Mouse (Mus musculus): Measurements from ENCODE around the gene Ppp1r9b. TPM values are rescaled to one million over a fixed set of nuclear protein-coding genes. Genes with fewer than 3 reads are reported as not detected.

Gene Ppp1r9b
- total RNA-seq, 2 experiments from 2014 or later = 993 to 1,036 TPM

GRCm38 (mm10) chr11:95043060-95043459, 52.2 kb downstream of the Ppp1r9b start:
- no peak for DNase-seq (ENCODE audit: low spot score in 2 of 2)

GRCm38 (mm10) chr11:95043608-95044007, 52.8 kb downstream of the Ppp1r9b start:
- no peak for DNase-seq (ENCODE audit: low spot score in 2 of 2)

- DNase-seq (ENCODE audit: low spot score in 2 of 2) = no peak
Observed at GRCm38 (mm10) chr11:95044185-95044870, 53.5 kb downstream of the Ppp1r9b start.

- DNase-seq (ENCODE audit: low spot score in 2 of 2) = peak in 1 of 2 experiments; percentile 68
Observed at GRCm38 (mm10) chr11:95046980-95047680, 56.3 kb downstream of the Ppp1r9b start.

GRCm38 (mm10) chr11:95053062-95053461, 62.2 kb downstream of the Ppp1r9b start:
- DNase-seq (ENCODE audit: low spot score in 2 of 2) = no peak

Other genes with a start within 250 kb of the Ppp1r9b start
- under 1 TPM in 1 of 2 experiments, not detected in 1; 0.37 TPM for gene Cdc34b, start 249.3 kb upstream of the Ppp1r9b start, total RNA-seq (2021)
- gene Tmem92, start 208.3 kb upstream of the Ppp1r9b start, total RNA-seq (2021) = not detected
- 1 to 10 TPM; 4.3 to 5.2 TPM for gene Col1a1, start 54.8 kb upstream of the Ppp1r9b start, total RNA-seq (2021)
- gene Hils1, start 23.4 kb upstream of the Ppp1r9b start, total RNA-seq (2021) = not detected
- under 1 TPM in 1 of 2 experiments, not detected in 1; 0.27 TPM for gene Sgca, start 14.7 kb upstream of the Ppp1r9b start, total RNA-seq (2021)
- gene Samd14, start 18.8 kb downstream of the Ppp1r9b start, total RNA-seq (2021) = 10 to 100 TPM; 38.2 to 42.8 TPM
- gene Pdk2, start 50.3 kb downstream of the Ppp1r9b start, total RNA-seq (2021) = 100 to 1,000 TPM; 137 to 142 TPM
- 10 to 100 TPM; 11.2 to 14.0 TPM for gene Itga3, start 85.8 kb downstream of the Ppp1r9b start, total RNA-seq (2021)
- not detected for gene Dlx3, start 129.1 kb downstream of the Ppp1r9b start, total RNA-seq (2021)
- under 1 TPM; 0.13 to 0.17 TPM for gene Dlx4, start 155.2 kb downstream of the Ppp1r9b start, total RNA-seq (2021)

Data from layer of hippocampus, adult 18-20 months (tissue).